Mouse (Mus musculus) layer of hippocampus, postnatal 36 days (tissue): ENCODE results near the gene Nup153. TPM values are rescaled to one million over a fixed set of nuclear protein-coding genes. Genes with fewer than 3 reads are reported as not detected.

Source experiments
- DNase-seq, 2 experiments: peaks; one replicate each; pipeline ENCODE4 v3.0.0; 2022
- total RNA-seq, 2 experiments: library from RNA; stranded (reverse); gene quantifications; 2 replicates each; pipeline ENCODE4 v1.2.3; 2021

Gene Nup153
- total RNA-seq, 2 experiments from 2014 or later: 48.8 to 59.2 TPM

DNA sequence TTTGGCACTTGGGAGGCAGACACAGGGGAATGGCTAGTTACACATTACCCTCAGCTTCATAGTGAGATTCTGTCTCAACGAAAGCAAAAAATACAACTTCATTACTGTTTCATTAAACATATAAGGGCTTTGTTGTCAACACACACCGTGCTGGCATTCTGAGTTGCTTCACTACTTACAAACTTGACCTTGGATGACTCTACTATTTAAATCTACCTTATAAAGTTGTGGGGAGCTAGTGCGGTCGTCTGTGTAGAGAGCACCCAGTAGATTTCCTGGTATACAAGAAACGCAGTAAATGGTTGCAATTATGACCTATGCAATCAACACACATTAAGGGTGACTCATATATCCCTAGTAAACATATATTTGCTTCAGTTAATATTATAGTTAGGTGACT is 671 bp upstream of the Nup153 start:
- no peak for DNase-seq

DNA sequence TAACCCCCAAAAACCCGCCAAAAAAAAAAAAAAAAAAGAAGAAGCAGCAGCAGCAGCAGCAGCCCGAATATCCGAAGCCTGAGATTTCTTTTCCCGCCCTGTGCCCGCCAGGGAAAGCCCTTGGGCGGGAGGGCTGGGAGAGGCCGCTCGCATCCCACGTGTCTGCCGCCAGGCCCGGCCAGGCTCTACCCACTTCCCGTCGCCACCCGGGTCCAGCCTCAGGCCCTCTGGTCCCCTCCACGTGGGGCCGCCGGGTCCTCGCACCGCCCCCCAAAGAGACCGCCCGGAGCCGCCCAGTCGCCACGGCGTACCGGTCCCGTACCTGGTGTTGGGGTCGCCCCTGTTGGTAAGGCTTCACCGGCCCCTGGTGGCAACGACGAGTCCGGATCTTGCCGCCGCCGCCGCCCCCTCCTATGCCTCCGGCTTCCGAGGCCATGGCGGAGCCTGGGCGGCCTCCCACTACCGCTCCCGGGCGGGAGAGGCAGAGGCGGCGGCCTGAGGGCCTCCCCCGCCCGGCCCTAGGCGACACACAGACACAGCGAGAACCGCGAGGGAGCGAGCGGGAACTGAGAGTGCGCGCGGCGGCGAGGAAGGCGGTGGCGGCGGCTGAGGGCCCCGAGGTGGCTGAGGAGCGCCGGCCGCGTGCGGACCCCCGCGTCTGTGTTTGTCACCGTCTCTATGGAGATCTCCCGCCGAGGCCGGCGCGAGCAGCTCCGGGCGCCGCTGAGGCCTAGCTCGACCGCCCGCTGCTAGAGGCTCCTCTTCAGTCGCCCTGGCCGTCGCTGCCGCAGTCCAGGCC is 503 bp downstream of the Nup153 start:
- peak; percentile 55 to 64 for DNase-seq

DNA sequence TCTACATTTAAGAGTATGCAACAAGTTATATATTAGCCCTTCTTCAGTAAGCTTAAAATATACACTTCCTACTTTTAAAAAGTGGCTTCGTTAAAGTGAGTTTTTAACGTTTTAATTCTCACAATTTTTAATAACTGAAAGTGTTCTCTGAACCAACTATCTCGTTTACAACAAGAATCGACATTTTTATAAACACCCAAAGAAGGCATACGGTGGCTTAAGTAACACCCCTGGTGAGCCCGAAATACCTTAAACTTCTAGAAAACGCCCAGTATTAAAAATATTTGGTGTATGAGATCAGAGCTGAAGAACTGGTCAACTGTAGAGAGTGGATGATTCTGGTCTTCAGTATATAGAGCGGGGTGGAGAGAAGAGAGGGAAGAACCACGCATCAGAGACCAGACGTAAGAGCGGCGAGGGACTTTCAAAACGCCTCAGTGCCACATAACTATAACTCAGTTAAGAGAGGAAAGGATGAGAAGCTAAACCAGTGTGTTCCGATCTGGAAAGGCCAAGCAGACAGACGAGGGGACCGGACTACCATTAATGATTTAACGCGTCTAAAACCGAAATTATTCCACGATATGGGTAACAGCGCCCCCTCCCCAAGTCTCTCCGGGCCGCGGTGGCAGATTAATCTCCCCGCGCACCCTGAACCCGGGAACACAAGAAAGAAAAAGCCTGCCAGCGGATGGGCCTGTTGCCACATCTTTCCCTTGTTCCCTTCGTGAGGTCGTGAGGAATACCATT is 1.3 kb downstream of the Nup153 start:
- DNase-seq: no peak

DNA sequence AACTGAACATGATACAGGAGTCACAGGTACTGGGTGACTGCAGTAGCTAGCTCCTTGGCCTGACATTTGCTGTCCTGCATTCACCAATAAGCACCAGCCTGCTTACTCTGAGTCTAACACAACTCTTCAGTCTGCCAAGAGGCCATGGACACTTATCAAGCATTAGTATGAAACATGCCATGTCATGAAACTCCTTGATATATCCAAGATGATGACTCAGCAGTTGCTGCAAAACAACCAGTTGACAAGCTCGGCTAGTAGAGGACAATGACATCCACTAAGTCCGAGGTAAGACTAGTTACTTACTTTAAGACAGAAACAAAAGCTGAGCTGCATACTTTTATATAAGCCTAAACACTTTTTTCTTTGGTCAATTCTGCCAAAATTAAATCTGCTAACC is 2.5 kb downstream of the Nup153 start:
- DNase-seq: no peak

DNA sequence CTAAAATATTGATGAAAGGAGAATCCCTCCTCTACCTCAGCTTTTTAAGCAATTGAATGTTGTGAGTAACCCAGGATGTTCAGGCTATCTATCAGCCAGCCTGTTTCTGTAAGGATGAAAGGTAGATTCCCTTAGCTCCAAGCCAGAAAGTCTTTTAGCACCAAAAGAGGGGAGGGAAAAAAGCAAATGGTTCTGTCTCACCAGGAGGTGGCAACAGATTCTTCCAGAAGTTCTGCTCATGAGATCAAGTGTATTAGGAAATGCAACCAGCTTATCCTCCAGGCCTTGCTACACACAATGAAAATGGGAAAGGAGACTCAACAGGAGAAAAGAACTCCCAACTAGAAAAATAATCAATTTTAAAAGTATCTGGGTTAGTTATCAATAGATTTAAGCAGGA is 3.4 kb downstream of the Nup153 start:
- DNase-seq: no peak

DNA sequence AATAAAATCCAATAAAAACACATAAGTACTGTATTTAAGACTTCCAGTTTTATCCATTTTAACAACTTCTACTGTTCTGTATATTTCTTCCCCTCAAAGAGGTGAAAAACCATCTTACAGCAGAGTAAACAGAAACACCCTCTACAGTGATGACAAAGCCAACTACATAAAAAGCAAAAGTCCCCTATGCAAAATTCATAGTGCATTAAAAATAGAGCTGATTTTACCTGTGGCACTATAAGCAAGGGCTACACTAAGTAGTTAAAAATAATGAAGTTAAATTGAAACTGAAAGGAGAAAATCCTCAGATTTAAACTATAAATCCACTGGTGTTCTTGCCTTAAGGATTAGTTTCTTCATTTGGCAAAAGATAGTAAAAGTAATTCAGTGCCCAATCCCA is 6.7 kb downstream of the Nup153 start:
- no peak for DNase-seq

DNA sequence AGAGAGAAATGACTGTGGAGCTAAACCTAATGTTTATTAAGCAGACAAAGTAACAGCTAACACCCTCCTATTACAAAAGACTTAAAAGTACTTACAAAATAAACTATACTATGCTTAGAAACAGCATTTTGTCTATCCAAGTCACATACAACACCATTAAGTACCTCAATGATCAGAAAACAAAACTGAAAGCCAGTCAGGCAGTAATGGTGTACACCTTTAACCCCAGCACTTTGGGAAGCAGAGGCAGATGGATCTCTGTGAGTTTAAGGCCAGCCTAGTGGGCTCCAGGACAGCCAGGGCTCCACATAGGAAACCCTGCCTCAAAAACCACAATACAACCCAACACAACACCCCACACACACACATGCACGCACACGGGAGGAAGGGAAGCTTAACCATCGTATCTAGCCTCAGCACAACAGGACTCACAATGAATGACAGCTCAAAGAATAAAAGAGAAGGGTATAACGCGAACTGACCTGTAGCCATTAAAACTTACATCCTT is 8.8 kb downstream of the Nup153 start:
- DNase-seq: no peak

DNA sequence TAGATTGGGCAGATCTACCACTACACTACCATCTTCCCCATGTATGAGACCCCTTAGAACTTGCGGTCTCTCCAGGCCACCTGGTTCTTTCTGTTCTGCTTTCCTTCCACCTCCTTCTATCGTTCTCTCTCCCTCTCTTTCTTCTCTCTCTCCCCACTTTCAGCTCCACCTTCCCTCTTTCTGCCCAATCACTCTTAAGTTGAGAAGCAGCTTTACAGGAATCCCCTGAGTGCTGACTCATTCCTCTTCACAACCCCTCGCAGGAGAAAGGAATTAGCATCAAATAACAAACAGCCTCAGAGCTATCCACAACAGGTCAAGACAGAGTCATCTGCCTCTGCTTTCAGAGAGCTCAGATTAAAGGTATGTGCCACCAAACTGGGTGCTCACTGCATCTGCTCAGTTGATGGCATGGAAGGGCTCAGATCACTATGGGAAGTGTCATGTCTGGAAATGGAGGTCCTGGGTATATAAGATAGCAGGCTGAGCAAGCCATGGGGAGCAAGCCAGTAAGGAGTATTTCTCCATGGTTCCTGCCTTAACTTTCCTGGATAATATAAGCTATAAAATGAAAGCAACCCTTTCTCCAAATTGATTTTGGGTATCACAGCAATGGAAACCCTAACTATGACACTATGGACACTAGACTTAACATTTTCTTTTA is 11.6 kb downstream of the Nup153 start:
- no peak for DNase-seq

DNA sequence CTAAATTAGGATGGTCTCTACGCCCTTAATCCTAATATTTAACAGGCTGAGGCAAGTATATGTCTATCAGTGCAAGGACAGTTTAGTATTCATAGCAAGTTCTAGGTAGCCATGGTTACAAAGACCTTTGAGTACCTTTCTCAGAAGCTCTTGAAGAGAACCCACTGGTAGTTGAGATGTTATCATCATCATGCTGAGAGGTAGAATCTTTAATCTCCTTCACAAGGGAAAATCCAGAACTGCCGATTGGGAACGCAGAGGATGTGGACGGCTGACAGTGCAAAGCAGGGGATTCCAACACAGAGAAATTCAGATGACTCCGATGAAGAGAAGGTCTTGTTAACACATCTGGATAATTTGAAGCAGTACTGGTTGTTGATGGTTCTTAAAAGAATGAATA is 14.3 kb downstream of the Nup153 start:
- no peak for DNase-seq

DNA sequence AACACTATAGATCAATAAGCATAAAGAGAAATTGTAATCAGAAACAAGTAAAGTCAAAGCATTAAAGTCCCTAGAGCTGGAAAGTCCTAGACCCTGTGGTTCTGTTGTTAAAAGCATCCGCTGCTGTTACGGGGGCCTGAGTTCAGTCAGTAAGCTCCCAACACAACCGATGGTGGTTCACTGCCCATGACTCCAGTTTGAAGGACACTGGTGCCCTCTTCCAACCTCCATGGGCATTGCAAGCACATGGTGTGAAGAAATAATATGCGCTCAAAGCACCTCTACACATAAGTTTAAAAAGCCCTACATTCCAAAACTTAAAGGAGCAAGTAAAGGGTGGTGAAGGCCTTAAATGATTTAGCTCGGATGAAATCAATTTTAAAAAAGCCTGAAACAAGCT is 24.6 kb downstream of the Nup153 start:
- no peak for DNase-seq

DNA sequence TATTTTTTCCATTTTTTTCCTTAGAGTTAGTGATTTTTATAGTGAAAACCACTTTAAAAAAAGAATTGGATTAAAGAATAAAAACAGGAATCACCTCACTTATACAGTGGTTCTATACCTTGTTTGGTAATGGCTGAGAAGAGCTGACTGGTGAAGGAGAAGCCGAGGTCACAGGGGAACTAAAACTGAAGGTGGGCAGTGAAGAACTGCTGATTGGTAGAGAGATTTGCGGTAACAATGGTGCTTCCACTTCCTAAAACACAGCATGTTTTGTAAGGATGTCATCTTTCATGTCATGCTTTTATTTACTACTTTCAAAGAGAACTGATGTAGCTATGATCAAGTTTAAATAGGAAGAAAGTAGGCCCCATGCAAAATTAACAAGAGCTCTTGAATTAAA is 26.3 kb downstream of the Nup153 start:
- DNase-seq: no peak

DNA sequence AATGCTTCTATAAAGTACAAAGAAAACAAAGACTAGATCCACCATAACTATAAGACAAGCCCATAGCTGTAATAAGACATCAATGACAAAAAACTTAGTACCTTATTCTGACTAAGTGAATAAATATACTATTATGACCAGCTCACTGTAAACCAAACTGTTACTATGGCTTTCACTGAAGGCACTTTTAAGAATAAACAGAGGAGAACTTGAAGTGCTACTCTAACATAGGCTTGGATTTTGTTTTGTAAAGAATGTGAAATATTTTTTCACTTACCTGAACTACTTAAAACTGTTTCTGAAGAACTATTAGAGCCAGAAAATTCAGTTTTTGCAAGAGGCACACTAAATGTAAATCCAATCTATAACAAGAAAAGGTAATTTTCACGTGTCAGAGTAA is 28.4 kb downstream of the Nup153 start:
- no peak for DNase-seq

DNA sequence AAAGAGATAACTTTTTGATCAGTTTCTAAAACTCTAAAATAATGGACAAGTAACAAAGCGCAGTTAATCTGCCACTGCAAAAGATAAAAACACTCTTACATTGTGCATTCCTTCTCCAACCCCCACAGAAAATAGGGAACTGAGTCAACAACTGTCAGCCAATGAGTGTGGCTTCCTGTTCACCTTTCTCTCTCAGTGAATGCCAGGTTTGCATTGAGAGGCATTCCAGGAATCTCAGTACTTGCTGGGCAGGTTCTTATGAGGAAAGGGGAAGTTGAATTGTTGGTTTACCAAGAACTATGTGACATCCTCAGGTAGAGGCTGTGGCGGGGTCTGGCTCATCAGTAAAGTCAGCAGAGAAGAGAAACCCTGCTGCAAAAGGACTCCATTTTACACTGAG is 31.0 kb downstream of the Nup153 start:
- no peak for DNase-seq

DNA sequence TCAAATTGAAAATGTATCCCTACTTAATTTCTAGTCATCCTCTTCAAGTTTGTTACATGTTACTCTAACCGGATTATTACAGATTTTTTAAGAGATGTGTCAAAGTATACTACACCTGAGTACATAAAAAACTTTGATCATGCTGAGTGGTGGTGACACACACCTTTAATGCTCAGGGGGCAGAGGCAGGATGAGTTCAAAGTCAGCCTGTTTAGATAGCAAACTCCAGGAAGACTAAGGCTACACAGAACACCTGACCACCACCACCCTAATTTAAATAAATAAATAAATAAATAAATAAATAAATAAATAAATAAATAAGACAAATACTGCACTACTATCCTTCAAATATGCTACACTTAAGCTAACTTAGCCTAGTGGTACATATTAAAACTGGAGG is 31.8 kb downstream of the Nup153 start:
- DNase-seq: no peak

DNA sequence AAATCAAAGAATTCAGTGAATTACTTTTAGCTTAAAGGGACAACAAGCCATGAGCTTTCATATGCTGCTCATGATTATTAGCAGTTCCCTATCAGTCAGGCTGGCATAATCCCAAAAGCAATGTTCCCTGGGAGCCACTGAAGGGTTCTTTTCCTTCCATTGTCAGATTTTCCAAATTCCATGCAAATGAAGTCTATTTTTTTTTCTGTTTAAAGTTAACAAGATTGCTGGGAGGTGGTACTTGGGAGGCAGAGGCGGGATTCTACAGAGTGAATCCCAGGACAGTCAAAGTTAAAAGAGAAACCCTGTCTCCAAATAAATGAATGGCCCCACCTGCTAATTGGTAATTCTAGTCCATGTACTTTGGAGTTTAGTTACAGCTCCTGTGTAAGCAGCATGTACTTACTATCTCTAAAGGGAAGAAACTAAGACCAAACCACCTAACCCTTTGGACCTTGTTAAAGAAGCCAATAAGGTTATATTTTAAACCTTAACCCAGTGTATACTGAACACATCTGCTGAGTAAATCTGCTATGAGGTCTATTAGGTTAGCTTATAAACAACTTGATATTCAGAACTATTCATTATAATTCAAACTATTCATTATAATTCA is 32.3 kb downstream of the Nup153 start:
- DNase-seq: no peak

DNA sequence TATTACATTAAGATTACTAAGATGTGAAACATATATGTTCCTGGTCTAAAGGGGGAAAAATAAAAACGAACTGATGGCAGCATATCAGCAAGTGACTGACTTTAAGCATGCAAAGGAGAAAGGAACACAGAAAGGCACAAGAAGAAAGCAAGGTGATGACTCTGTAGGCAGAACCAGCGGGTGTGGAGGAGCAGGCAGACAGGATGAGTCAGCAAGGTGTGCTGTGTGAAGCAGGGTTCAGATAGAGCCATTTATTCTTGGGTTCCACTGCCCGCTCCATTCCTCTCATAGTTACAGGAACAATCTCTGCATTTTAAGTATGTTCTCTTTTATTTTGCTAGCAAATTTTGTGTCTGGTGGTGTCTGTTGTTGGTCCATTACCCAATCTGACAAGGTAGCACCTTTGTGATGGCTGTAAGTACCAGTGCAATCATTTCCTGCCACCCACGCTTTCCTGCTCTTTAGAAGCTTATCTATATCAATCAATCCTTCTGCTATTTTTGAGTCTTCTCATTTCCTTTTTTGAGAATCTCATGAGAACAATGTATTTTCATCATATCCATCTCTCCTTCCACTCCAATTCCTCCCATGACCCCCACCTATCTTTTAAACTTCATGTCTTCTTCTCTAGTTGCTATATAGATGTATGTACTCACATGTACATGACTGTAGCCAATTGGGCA is 37.0 kb downstream of the Nup153 start:
- no peak for DNase-seq

DNA sequence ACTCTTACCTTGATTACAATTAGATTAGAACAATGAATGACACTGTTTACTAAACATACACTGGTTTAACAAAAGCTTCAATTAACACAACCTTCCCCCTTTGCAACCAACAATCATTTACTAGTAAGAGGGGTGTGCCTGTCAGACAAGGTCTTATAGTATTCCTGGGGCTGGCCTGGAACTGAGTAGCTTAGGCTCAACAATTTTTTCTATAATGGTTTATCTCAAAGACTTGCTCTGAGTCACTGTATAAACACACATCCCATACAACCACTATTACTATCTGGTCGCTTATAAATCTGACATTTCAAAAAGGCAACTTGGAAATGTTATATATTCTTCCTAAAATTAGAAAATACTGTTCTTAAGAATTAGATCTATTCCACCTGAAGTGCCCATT is 44.4 kb downstream of the Nup153 start:
- DNase-seq: no peak

DNA sequence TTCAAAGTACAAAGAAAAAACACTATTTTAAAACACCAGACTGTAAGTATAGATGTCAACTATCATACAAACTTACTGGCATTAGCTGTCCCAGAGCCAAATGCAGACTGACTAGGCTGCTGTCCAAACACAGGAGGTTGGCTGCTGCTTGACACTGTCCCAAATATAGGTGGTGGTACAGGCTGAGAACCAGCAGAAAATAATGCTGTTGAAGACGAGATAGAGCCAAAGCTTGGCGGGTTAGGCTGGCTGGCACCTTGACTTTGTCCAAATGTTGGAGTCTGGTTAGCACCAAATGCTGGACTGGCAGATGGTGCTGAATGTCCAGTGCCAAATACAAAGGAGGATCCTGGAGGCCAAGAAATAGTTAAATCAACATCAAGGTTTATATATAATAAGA is 44.8 kb downstream of the Nup153 start:
- no peak for DNase-seq

DNA sequence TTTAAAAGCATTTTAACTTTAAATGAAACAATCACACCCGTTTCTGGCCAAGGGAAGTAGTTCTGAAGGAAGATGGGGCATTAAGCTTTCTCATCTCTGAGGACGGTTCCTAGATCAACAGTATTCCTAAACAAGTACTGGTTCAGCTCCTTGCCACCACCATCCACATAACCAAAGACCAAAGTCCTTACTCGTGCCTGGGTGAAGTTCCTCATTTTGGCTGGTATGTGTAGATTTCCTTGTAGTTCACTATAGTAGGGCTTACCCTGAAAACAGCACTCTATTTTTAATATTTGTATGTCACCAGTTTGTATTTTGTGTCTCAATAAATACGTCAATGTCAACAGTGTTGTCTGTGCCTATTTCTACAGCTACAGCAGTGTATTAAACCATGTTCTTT is 50.0 kb downstream of the Nup153 start:
- DNase-seq: no peak

DNA sequence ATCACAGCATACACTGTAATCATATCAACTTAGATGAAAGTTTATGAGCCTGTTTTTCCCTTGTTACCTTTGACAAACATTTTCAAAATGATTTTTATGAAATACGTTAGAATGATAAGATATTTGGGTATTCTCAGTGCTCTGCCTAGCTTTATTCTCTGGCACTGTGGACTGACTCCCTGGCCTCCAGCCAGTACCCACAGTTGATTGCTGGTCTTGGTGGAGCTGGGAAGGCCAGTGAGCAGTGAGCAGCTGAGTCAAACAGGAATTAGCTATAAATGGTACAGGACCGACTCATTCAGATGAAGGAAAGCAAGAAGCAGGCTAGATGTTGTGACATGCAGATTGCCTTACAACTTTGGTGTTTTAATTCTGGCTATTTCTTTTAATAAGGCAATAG is 53.1 kb downstream of the Nup153 start:
- no peak for DNase-seq

DNA sequence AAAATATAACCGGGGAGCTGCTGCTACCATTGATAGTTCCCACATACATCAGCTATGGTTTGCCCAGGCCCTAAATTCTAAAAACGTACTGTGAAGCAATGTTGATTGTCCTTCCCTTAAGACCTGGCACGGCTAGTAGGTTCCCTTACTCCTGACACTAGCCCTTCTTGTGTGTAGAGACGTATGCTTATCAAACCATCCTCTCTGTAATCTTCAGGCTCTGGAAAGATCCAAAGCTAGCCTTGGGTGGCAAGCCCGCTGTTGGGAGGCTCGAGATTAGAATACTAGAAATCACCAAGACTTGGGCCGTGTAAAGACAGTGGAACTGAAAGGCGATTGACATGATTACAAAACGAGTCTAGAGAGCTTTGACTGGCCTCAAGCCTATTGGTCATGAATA is 57.2 kb downstream of the Nup153 start:
- DNase-seq: no peak

DNA sequence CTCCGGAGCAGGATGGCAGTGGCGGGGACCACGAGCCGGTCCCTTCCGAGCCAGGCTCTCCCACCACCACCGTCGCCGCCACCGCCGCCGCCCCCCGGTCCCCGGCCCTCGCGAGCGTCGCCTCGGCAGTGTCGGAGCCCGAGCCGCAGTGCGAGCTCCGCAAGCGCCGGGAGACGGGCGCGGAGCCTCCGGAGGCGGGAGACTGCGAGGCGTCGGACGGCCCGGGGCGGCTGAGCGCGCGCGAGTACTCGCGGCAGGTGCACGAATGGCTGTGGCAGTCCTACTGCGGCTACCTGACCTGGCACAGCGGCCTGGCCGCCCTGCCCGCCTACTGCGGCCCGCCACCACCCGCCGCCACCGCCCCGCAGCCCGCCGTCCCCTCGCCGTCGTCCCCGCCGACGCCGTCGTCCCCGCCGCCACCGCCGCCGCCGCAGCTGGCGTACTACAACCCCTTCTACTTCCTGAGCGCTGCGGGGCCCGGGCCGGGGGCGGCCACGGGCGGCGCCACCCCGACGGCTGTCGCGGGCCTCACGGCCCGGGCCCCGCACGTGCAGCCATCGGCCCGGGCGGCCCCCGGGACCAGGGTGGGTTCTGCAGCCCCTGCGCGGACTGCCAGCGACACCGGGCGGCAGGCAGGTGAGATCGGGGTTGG is 58.0 kb downstream of the Nup153 start:
- no peak for DNase-seq
